Mouse (Mus musculus) thymus, postnatal 10 days (tissue): ENCODE results near the gene Shroom3.

Experiments used
- DNase-seq, 2 experiments: peaks; one replicate each; pipeline ENCODE4 v3.0.0; 2021; ENCODE audit warnings: low spot score in 2 of 2

Gene Shroom3

GRCm38 (mm10) chr5:92751488-92751887 lies 68.3 kb downstream of the Shroom3 start:
- no peak for DNase-seq

DNA sequence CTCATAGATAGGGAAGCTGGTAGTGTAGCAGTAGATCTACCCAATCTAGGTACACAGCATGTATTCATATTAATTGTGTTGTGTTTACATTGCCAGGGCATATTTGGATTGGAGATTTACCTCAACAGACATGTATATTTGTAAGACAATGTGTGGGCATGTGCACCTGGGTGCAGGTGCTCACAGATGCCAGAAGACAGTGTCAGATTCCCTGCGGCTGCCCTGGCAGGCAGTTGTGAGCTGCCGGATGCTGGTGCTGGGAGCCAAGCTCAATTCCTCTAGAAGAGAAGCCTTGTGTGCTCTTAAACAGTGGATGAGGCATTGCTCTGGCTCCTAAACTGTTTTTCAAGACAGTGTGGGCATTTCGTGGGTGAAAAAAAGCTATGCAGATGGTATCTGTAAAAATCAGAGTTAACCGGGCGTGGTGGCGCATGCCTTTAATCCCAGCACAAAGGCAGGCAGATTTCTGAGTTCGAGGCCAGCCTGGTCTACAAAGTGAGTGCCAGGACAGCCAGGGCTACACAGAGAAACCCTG lies 72.1 kb downstream of the Shroom3 start:
- DNase-seq, result no peak

GRCm38 (mm10) chr5:92759156-92759745 lies 76.0 kb downstream of the Shroom3 start:
- no peak for DNase-seq

- no peak for DNase-seq
Measured at GRCm38 (mm10) chr5:92760542-92760941, 77.3 kb downstream of the Shroom3 start.

DNA sequence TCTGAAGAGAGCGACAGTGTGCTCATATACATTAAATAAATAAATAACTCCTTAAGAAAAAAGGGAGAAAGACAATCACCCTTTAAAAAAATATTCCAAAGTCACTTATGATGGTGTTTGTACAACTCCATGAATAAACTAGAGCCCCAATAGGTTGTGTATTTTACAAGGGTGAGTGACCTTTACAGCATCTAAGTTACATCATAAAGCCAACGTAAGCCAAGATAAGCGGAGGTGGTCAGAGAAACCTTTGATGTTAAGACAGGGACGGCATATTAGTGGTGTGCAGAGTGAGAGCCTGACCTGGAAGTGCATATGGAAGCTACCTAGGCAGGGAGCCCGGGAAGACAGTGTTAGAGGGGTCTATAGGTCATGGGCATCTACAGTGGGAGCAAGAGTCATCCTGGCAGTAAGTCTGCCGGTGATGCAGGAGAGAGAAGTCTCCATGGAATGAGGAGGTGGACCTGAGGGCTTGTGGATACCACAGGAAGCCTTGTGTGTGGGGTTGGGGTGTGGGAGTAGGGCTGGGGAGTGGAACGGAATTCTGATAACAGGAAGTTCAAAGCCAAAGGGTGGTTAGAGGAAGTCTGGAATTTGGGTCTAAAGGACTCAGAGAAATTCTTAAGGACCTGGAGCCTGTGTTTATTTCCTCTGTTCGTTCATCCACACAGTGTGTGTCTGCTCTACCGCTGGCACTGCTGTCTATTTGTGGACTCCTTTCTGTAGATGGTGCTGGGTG lies 78.5 kb downstream of the Shroom3 start:
- DNase-seq, result no peak

GRCm38 (mm10) chr5:92762425-92762824 lies 79.2 kb downstream of the Shroom3 start:
- no peak for DNase-seq

DNA sequence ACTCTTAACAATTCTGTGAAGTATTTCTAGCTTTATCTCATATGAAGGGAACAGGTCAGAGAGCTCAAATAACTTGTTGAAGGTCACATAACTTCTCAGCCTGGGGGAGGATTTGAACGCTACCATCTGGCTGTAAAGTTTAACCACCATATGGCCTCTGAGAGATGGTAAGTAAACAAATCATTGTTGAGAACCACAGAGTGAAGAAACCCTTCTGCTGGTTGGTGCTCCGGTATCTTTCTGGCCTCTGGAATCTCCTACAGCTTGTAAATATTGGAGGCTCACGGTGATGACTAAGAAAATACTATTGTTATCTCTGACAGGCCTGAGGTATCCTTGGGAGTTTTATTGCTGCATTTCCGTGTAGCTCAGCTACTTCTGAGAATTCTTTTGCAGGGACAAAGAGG lies 80.3 kb downstream of the Shroom3 start:
- DNase-seq, result no peak

DNA sequence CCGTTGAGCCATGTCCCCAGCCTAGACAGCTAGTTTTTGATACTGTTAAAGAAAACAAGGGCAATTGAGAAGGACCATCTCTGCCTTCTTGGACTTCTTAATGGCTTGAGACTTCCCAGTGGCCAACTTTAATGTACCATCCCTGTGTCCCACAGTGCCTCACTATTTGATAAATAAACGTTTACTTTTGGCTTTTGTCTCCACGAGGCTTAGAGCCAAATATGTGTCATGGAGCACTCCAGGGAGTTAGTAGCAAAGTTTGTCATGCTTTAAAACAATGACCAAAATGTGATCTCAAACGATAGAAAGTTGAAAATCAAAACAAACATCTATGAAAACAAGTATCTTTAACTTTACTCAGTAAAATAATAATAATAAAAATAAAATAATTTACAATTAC lies 83.1 kb downstream of the Shroom3 start:
- no peak for DNase-seq

DNA sequence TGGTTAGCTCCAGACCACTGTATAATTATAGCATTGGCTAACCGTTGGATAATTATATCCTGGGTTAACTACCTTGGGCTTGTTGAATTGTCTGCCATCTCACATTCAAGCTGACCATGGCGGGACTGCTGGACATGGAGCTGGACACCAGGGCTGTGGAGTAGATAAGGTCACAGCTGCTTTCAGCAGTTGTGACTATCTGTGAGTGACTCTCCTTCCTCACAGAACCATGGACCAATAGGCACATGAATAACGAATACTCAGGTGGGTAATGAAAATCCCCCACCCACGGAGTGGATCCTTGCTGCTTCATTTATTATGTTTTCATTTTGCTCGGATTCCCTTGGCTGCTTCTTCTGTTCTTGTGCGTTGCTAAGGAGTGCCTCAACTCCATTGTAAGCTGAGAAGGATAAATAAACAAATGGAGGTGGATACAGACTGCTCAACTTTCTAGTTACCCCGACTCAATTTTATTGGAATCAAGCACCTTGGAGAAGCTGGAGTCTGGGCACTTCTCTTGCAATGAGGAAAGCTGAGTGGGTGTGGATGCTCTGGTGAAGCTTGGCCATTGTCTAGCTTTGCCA lies 84.1 kb downstream of the Shroom3 start:
- DNase-seq, result no peak

- no peak for DNase-seq
Measured at GRCm38 (mm10) chr5:92767857-92768291, 84.6 kb downstream of the Shroom3 start.

GRCm38 (mm10) chr5:92773821-92774220 lies 90.6 kb downstream of the Shroom3 start:
- no peak for DNase-seq

DNA sequence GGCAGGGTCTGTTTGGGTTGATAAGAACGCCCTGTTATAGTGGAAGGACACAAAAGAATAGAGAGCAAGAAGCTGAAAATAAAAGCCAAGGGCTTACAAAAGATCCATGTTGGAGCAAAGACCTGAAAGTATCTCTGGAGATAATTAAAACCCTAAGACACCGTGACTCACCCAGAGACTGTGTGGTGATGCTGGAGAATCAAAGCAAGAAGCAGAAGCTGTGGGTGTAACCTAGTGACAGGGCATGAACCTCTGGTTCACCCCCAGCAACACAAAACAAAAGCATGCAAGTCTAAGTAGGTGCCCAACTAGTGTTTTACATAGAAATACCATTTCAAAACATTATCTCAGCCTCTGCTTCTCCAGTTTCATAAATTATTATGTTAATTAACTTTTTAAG lies 91.2 kb downstream of the Shroom3 start:
- DNase-seq, result no peak

DNA sequence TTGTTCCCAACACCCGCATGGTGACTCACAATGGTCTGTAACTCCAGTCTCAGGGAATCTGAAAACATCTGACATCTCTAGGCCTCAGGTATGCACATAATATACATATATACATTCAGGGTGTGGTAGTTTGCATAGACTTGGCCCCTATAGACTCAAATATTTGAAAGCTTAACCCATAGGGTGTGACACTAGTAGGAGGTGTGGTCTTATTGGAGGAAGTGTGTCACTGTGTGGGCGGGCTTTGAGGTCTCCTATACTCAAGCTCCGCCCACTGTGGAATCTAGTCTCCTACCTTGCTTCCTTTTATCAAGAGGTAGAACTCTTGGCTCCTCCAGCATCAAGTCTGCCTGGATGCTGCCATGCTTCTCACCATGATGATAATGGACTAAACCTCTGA lies 91.7 kb downstream of the Shroom3 start:
- no peak for DNase-seq

DNA sequence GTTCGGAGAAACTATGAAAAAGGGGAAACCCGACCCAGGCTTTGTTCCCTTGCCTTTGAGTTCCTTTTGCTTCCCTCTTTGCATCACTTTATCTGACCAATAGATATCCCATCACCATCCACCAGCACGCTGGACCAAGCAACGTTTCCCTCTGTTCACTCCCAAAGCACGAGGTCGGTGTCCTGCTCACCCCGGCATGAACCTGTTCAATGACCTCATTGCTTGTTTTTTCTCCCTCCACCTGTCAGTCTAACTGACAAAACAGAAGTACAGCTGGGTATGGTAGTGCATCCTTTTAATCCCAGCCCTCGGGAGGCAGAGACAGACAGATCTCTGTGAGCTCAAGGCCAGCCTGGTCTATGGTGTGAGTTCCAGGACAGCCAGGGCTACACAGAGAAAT lies 95.2 kb downstream of the Shroom3 start:
- no peak for DNase-seq

DNA sequence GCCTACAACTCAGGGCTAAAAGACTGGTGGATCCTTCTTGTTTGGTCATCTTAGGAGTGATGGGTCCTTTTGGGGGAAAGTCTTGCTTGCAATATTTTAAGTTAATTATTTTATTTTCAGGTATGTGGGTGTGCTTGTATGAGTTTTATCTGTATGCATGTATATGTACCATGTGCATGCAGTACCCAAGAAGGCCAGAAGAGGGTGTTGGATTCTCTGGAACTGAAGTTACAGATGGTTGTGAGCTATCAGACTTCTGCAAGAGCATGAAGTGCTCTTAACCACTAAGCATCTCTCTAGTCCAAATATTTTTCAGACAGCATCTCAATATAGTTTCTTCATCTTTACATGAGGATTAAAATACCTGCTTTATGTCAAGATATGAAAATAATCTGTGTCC lies 97.8 kb downstream of the Shroom3 start:
- no peak for DNase-seq

GRCm38 (mm10) chr5:92784037-92784860 lies 101.0 kb downstream of the Shroom3 start:
- DNase-seq, result no peak

GRCm38 (mm10) chr5:92785870-92786436 lies 102.7 kb downstream of the Shroom3 start:
- no peak for DNase-seq

- no peak for DNase-seq
Measured at GRCm38 (mm10) chr5:92788990-92789389, 105.8 kb downstream of the Shroom3 start.

DNA sequence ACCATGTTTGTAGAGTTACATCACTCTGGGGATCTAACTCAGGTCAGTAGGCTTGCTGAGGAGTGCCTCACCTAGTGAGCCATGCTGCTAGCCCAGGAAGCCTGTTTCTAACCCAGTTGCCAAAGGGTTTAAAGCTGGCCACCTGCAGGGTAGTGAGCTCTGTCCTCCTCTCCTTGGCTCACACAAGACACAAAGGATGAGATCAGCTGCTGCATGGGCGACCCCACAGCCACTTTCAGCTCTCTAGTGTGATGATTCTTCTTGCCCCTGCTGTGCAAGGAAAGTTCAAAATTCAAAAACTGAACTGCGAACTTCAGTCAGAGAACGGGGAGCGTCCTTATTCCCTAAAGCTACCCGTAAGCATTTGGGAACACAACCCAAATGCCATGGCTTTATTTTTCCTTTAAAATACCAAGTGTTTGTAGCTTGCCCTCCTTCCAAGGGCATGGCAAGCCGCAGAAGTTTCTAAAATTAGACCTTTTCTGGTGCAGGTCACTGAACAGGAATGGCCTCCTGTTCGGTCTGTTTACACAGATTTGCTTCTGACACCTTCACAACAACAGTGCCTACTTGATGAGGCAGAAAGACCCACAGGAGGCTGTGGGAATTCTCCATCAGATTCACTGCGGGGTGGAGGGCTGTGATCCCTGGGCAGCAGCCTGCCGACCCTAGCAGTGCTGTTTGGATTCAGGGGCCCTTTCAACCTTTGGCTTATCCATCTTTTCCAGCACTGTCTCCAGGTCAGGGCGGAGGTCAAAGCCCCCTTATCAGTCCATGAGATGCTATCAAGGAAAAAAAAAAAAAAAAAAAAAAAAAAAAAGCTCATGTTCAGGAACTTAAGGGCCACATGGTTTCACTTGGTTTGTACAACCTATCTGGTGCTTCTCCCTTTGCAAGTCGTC lies 113.1 kb downstream of the Shroom3 start:
- no peak for DNase-seq

GRCm38 (mm10) chr5:92797981-92798380 lies 114.7 kb downstream of the Shroom3 start:
- no peak for DNase-seq

DNA sequence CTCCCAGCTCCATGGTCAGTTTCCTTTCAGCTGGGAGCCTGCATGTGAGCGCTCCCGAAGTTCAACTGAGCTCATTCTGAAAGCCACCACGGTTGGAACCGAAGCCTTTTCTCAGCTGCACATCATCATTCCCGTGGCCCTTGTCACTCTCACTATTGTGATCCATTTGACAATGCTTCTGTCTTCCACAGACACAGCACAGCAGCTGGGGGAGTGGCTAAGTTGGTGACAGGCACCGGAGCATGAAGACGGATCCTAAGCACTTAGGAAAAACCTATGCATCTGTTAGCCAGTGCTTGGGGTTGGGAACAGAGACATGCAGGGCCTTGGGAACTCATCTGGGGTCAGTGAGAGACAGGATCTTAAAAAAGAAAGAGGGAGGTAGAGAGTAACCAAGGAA lies 121.1 kb downstream of the Shroom3 start:
- no peak for DNase-seq
